Mouse (Mus musculus): Measurements from ENCODE around the gene Tyms.

DNA sequence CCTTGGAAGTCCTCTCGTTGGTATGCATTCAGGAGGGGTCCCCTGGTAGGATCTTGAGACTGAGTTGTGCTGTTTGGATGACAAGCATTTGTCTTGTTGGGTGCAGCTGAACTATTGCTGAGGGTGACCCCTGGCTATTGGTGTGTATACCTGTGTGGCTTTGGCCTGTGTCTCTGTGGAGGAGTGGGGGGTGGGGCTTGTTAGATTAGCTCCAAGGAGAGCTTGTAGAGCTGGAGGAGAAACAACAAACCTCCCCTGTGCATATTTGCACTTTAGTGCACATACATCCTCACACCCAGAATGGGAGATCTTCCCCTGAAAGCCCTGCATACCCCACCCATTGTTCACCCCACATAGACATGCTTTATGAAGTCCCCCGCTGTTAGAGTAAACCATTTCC, 33.3 kb upstream of the Tyms start:
- TF ChIP-seq CTCF (IDR thresholded peaks at IDR 0.05; ENCODE audit: low read depth, low read length) (no peak), TAL1 (conservative IDR thresholded peaks at IDR 0.05; ENCODE audit: low read depth, low read length) (no peak), GATA1 (IDR thresholded peaks at IDR 0.05; ENCODE audit: borderline replicate concordance, low read length) (no peak), GATA2 (IDR thresholded peaks at IDR 0.05; ENCODE audit: borderline replicate concordance, low read depth, low read length) (no peak), POLR2AphosphoS5 (IDR thresholded peaks at IDR 0.05; ENCODE audit: insufficient replicate concordance, low read depth, low read length) (no peak)
